Mouse (Mus musculus) forebrain, embryonic 12.5 days (tissue): ENCODE measurements around the gene Filip1. TPM values are rescaled to one million over a fixed set of nuclear protein-coding genes. Genes with fewer than 3 reads are reported as not detected.
A peak's percentile ranks its signal among the peaks of the same experiment; 100 is the strongest.

Experiments
- ATAC-seq: fragments of 200-750 bp; cut with Nextera tagmentation; 2 replicates; pipeline ENCODE4 v1.8.0; 2017; ENCODE audit warnings: moderate TSS enrichment; ENCODE audit not compliant: low FRiP score
- H3K27ac ChIP-seq: fragments of 300-500 bp; sonication (generic); 2 replicates; pipeline ENCODE4 v1.5.1; 2016; ENCODE audit warnings: mild to moderate bottlenecking
- H3K27me3 ChIP-seq: fragments of 300-500 bp; sonication (generic); 2 replicates; pipeline ENCODE4 v1.6.1; 2016; ENCODE audit warnings: mild to moderate bottlenecking
- H3K36me3 ChIP-seq: fragments of 300-500 bp; sonication (generic); replicated peaks from 2 replicates; pipeline ENCODE4 v1.6.1; 2016; ENCODE audit warnings: mild to moderate bottlenecking
- H3K4me1 ChIP-seq: fragments of 300-500 bp; sonication (generic); 2 replicates; pipeline ENCODE4 v1.6.1; 2016
- H3K4me2 ChIP-seq: fragments of 300-500 bp; sonication (generic); 2 replicates; pipeline ENCODE4 v1.6.1; 2016; ENCODE audit warnings: mild to moderate bottlenecking, moderate library complexity
- H3K4me3 ChIP-seq: fragments of 300-500 bp; sonication (generic); replicated peaks from 2 replicates; pipeline ENCODE4 v1.5.1; 2016; ENCODE audit warnings: mild to moderate bottlenecking
- H3K9ac ChIP-seq: fragments of 300-500 bp; sonication (generic); 2 replicates; pipeline ENCODE4 v1.6.1; 2016; ENCODE audit warnings: mild to moderate bottlenecking
- H3K9me3 ChIP-seq: fragments of 300-500 bp; sonication (generic); 2 replicates; pipeline ENCODE4 v1.6.1; 2016
- WGBS: fragments of 180-500 bp; shearing (Covaris S2); methylation state at CpG from one replicate; pipeline ENCODE4 v1.1.7; 2016; 5-methylcytosine and 5-hydroxymethylcytosine counted together
- polyA plus RNA-seq: library from polyadenylated mRNA; unstranded; fragments of >200 nt; fragmentation: Nextera tagmentation; extraction: Ambion mirVana; gene quantifications from 2 replicates; pipeline ENCODE4 v1.2.1, GENCODE M21; 2016

Filip1 gene
- polyA plus RNA-seq, 1 experiment from 2014 or later: 9.5 TPM

- Histone ChIP-seq H3K9me3 (no peaks in the 10 kb centered on the region), H3K27me3 (no peaks in the 10 kb centered on the region), H3K4me2 (no peak overlapping the region), H3K27ac (no peak overlapping the region), H3K4me3 (no peak overlapping the region), H3K4me1 (no peaks in the 10 kb centered on the region), H3K36me3 (no peaks in the 10 kb centered on the region), H3K9ac (no peak overlapping the region)
- no peak for ATAC-seq
- 63% methylated on average over 3 of the region's 3 CpGs for WGBS
Measured at GRCm38 (mm10) chr9:80020429-80020828, 7.8 kb upstream of the Filip1 start.

GRCm38 (mm10) chr9:80012016-80012415 is 635 bp downstream of the Filip1 start:
- H3K9me3 ChIP-seq: no peaks in the 10 kb centered on the region
- no peak overlapping the region for H3K27ac ChIP-seq
- no peaks in the 10 kb centered on the region for H3K27me3 ChIP-seq
- 85% methylated on average over 13 of the region's 13 CpGs for WGBS
- no peak for ATAC-seq
- H3K4me3 ChIP-seq: no peak overlapping the region
- H3K4me1 ChIP-seq: no peaks in the 10 kb centered on the region
- H3K9ac ChIP-seq: no peak overlapping the region
- no peak overlapping the region for H3K4me2 ChIP-seq
- H3K36me3 ChIP-seq: no peaks in the 10 kb centered on the region

GRCm38 (mm10) chr9:80002394-80003188 is 10.1 kb downstream of the Filip1 start:
- ATAC-seq: peak; percentile 88
- 36% methylated on average over 14 of the region's 14 CpGs for WGBS
- H3K9me3 ChIP-seq: no peaks in the 10 kb centered on the region

GRCm38 (mm10) chr9:79997282-79997681 is 15.4 kb downstream of the Filip1 start:
- WGBS: 90% methylated on average over 6 of the region's 6 CpGs
- no peaks in the 10 kb centered on the region for H3K27me3 ChIP-seq
- H3K4me3 ChIP-seq: no peak overlapping the region
- no peak overlapping the region for H3K27ac ChIP-seq
- no peaks in the 10 kb centered on the region for H3K4me1 ChIP-seq
- no peak for ATAC-seq
- no peaks in the 10 kb centered on the region for H3K9me3 ChIP-seq
- no peaks in the 10 kb centered on the region for H3K36me3 ChIP-seq
- H3K4me2 ChIP-seq: no peak overlapping the region
- H3K9ac ChIP-seq: no peak overlapping the region

More at GRCm38 (mm10) chr9:80002394-80003188, 10.1 kb downstream of the Filip1 start:
- Histone ChIP-seq H3K4me1 (no peaks in the 10 kb centered on the region), H3K36me3 (no peaks in the 10 kb centered on the region), H3K27me3 (no peaks in the 10 kb centered on the region), H3K27ac (no peak overlapping the region), H3K9ac (no peak overlapping the region), H3K4me2 (no peak overlapping the region), H3K4me3 (no peak overlapping the region)

GRCm38 (mm10) chr9:79994296-79994695 is 18.4 kb downstream of the Filip1 start:
- Histone ChIP-seq H3K4me3 (no peak overlapping the region), H3K27ac (no peak overlapping the region), H3K9ac (no peak overlapping the region), H3K27me3 (no peaks in the 10 kb centered on the region), H3K9me3 (no peaks in the 10 kb centered on the region), H3K36me3 (no peaks in the 10 kb centered on the region), H3K4me1 (no peaks in the 10 kb centered on the region), H3K4me2 (no peak overlapping the region)
- no peak for ATAC-seq
- 92% methylated on average over 5 of the region's 5 CpGs for WGBS

GRCm38 (mm10) chr9:79993066-79993465 is 19.6 kb downstream of the Filip1 start:
- 85% methylated on average over 4 of the region's 4 CpGs for WGBS
- H3K9me3 ChIP-seq: no peaks in the 10 kb centered on the region
- H3K4me1 ChIP-seq: no peaks in the 10 kb centered on the region
- ATAC-seq: no peak
- H3K9ac ChIP-seq: no peak overlapping the region
- no peaks in the 10 kb centered on the region for H3K27me3 ChIP-seq
- no peak overlapping the region for H3K4me3 ChIP-seq
- H3K27ac ChIP-seq: no peak overlapping the region
- no peaks in the 10 kb centered on the region for H3K36me3 ChIP-seq
- H3K4me2 ChIP-seq: no peak overlapping the region

GRCm38 (mm10) chr9:79990456-79991017 is 22.1 kb downstream of the Filip1 start:
- H3K4me1 ChIP-seq: no peaks in the 10 kb centered on the region
- no peak overlapping the region for H3K4me2 ChIP-seq
- no peaks in the 10 kb centered on the region for H3K27me3 ChIP-seq
- no peaks in the 10 kb centered on the region for H3K9me3 ChIP-seq
- H3K27ac ChIP-seq: no peak overlapping the region
- 71% methylated on average over 16 of the region's 16 CpGs for WGBS
- no peak for ATAC-seq
- H3K36me3 ChIP-seq: no peaks in the 10 kb centered on the region
- H3K9ac ChIP-seq: no peak overlapping the region
- H3K4me3 ChIP-seq: no peak overlapping the region

- no peaks in the 10 kb centered on the region for H3K9me3 ChIP-seq
- no peak overlapping the region for H3K9ac ChIP-seq
- H3K27me3 ChIP-seq: no peaks in the 10 kb centered on the region
- WGBS: 89% methylated on average over 1 of the region's 1 CpGs
- no peaks in the 10 kb centered on the region for H3K36me3 ChIP-seq
- H3K4me1 ChIP-seq: no peaks in the 10 kb centered on the region
- H3K4me2 ChIP-seq: no peak overlapping the region
- H3K27ac ChIP-seq: no peak overlapping the region
- no peak overlapping the region for H3K4me3 ChIP-seq
- no peak for ATAC-seq
Measured at GRCm38 (mm10) chr9:79989703-79990102, 22.9 kb downstream of the Filip1 start.

- Histone ChIP-seq H3K9me3 (no peaks in the 10 kb centered on the region), H3K27ac (no peak overlapping the region), H3K4me1 (no peaks in the 10 kb centered on the region), H3K27me3 (no peaks in the 10 kb centered on the region), H3K4me3 (no peak overlapping the region), H3K36me3 (no peaks in the 10 kb centered on the region), H3K4me2 (no peak overlapping the region), H3K9ac (no peak overlapping the region)
- ATAC-seq: no peak
- 88% methylated on average over 1 of the region's 1 CpGs for WGBS
Measured at GRCm38 (mm10) chr9:79989061-79989460, 23.6 kb downstream of the Filip1 start.

GRCm38 (mm10) chr9:79983244-79983643 is 29.4 kb downstream of the Filip1 start:
- H3K4me1 ChIP-seq: no peaks in the 10 kb centered on the region
- ATAC-seq: no peak
- no peak overlapping the region for H3K4me3 ChIP-seq
- no peak overlapping the region for H3K4me2 ChIP-seq
- no peaks in the 10 kb centered on the region for H3K27me3 ChIP-seq
- H3K9ac ChIP-seq: no peak overlapping the region
- 90% methylated on average over 10 of the region's 10 CpGs for WGBS
- H3K9me3 ChIP-seq: no peaks in the 10 kb centered on the region
- H3K36me3 ChIP-seq: no peaks in the 10 kb centered on the region
- no peak overlapping the region for H3K27ac ChIP-seq

GRCm38 (mm10) chr9:79979274-79979673 is 33.4 kb downstream of the Filip1 start:
- no peaks in the 10 kb centered on the region for H3K27me3 ChIP-seq
- no peak overlapping the region for H3K4me3 ChIP-seq
- peaks cover 7% of the 10 kb centered on the region for H3K4me1 ChIP-seq
- 83% methylated on average over 2 of the region's 2 CpGs for WGBS
- H3K36me3 ChIP-seq: no peaks in the 10 kb centered on the region
- H3K4me2 ChIP-seq: no peak overlapping the region
- H3K27ac ChIP-seq: no peak overlapping the region
- no peaks in the 10 kb centered on the region for H3K9me3 ChIP-seq
- H3K9ac ChIP-seq: no peak overlapping the region
- no peak for ATAC-seq

- peaks cover 7% of the 10 kb centered on the region for H3K4me1 ChIP-seq
- no peak overlapping the region for H3K4me2 ChIP-seq
- WGBS: 88% methylated on average over 12 of the region's 12 CpGs
- no peak for ATAC-seq
- no peak overlapping the region for H3K27ac ChIP-seq
- no peak overlapping the region for H3K4me3 ChIP-seq
- H3K27me3 ChIP-seq: no peaks in the 10 kb centered on the region
- H3K9ac ChIP-seq: no peak overlapping the region
- H3K36me3 ChIP-seq: no peaks in the 10 kb centered on the region
- H3K9me3 ChIP-seq: no peaks in the 10 kb centered on the region
Measured at GRCm38 (mm10) chr9:79978228-79979024, 34.2 kb downstream of the Filip1 start.
